Mouse (Mus musculus) fibroblast of lung, adult 2 months (primary cell): Measurements from ENCODE around the gene Ptp4a2.

Experiments
- DNase-seq: peaks from one replicate; pipeline ENCODE4 v3.0.0-alpha.2; 2011; ENCODE audit warnings: low read depth

Gene Ptp4a2

DNA sequence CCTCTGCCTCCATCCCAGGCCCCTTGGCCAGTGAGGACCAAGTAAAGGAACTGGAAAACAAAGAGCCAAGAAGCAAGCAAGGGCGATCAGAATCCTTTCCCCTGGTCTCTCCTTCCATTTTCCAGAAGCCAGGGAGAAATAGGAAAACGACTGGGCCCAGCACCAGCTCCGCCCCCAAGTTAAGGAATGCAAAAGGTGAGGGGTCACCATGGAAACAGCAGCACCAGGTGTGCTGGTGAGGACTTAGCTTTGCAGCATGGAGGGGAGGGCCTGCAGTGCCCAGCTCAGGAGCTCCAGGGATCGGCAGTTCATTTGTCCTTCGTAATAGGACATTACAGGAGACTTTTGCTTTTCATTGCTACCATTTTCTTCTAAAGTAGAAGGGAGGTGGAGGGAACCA is 13.0 kb upstream of the Ptp4a2 start:
- no peak for DNase-seq

DNA sequence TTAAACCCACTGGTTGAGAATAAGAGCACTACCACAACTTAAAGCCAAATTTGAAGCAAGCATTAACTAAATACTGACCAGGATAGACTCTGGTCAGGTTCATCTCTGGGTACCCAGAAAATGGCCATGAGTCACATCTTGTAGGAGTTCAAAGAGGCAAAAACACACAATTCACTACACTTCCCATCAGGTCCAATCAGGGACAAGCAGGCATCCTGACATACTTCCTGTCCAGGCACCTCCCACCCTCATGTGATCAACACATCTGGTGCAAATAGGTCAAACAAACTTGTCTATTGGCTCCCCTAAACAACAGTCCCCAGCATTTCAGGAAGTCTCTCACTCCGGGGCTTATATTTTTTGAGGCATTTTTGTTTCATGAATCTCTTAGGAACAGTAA is 7.7 kb upstream of the Ptp4a2 start:
- no peak for DNase-seq

- DNase-seq, result no peak
Observed at GRCm38 (mm10) chr4:129805059-129805458, 6.0 kb upstream of the Ptp4a2 start.

DNA sequence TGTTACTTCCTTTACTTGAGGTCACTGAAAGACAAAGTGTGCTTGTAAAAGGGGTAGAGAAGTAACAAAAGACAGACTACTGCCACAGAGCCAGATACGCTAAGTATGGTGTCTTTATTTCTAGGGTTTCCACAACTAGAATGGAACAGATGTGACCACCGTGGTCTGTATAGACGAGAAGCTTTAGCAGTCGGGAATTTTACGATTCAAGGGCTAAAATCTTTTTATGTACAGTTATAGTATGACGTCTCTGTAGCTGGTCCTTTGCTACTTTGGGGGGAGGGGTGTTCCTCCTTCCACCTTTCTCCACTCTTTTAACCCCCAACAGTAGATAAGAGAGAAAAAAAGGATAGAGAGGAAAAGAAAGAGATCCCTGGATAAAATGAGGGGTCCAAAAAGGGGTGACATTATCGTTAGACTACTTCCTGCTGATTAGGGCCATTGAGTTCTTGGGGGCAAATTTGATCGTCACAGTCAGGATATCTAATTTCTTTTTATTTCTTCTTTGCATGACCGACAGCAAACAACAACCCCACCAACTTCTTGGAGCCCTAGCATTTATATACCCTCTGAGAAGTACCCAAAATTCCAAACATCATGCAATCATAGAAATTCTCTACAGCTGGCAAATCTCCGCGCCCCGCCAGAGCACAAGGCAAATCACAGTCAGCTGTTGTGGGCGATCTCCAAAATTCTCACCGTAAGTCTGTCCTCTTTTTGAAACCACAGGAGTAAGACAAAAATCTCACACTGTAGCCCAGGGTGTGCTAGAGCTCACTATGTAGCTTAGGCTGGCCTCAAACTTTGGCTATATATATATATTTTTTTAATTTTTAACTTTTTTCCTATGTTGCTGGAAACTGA is 818 bp downstream of the Ptp4a2 start:
- no peak for DNase-seq

DNA sequence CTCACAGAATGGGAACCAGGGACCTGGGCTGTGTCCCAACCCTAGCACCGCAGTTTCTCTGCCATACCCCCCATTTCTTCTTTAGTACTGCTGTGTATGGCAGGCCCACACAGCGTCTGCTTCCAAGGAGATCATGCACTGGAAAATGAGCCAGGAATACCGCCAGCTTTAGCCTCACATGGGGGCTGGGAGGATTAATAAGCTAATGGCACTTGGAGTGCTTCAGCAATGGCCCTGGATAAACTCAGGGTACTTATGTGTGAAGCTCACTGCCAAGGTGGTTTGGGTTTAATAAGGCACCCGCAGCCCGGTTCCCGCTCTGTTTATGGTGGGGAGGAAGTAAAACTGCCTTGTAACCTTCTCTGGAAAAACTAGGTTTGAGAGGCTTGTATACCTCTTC is 6.6 kb downstream of the Ptp4a2 start:
- DNase-seq, result no peak

- no peak for DNase-seq
Observed at GRCm38 (mm10) chr4:129818506-129819195, 7.6 kb downstream of the Ptp4a2 start.

DNA sequence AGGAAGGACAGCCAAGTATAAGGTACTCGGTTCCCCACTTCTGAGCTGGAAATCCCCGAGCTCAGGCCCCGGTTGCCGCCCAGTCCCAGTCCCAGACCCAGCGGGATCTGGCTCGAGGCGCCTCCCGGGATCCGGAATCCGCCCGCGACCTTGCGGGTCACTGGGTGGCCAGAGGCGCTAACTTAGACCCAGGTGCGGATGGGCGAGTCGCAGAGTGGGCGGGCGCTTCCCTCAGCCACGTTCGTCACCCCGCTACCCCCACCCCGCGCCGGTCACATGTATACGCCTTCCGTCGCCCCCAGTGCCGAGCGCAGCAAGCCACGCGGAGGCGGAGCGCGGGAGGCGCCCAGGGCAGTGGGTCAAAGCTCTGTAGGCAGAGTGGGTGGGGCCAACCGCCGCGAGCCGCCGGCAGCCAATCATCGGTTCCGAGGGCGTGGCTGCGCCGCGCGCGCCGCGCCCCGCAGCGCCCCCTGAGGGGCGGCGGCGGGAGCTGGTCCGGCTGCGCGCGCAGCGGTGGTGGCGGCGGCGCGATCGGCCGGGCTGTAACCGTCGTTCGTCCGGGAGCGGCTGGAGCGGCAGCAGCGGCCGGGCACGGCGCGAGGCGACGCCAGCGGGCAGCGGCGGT is 8.8 kb downstream of the Ptp4a2 start:
- peak; percentile 78 for DNase-seq

DNA sequence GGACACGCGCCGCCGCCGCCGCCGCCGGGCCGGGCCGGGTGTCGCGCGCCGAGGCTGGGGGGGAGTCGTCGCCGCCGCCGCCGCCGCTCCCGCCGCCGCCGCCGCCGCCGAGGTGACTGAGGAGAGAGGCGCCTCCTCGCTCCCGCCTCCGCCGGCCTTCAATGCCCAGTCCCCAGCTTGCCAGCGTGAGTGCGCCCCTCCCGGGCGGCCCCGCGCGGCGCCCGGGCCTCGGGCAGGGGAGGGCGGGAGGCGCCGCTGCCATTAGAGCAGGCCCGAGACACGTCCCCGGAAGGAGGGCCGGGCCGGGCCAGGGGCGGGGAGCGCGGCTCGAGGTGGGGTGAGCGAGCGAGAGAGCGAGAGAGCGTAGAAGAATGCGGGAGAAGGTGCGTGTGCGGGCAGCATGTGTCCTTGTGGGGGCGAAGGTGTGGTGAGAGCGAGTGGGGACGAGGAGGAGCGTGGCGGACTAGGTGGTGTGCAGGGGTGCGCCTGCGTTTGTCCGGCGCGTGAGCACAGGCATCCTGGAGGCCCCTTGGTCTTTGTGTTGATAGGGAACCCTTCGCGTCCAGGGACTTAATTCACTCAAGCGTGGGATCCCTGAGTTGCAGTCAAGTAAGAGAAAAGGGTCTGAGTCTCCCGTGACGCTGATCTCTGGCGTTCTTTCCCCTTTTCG is 9.5 kb downstream of the Ptp4a2 start:
- DNase-seq, result no peak

GRCm38 (mm10) chr4:129821087-129821616 is 10.1 kb downstream of the Ptp4a2 start:
- DNase-seq, result no peak

- DNase-seq, result no peak
Observed at GRCm38 (mm10) chr4:129822324-129822723, 11.3 kb downstream of the Ptp4a2 start.

DNA sequence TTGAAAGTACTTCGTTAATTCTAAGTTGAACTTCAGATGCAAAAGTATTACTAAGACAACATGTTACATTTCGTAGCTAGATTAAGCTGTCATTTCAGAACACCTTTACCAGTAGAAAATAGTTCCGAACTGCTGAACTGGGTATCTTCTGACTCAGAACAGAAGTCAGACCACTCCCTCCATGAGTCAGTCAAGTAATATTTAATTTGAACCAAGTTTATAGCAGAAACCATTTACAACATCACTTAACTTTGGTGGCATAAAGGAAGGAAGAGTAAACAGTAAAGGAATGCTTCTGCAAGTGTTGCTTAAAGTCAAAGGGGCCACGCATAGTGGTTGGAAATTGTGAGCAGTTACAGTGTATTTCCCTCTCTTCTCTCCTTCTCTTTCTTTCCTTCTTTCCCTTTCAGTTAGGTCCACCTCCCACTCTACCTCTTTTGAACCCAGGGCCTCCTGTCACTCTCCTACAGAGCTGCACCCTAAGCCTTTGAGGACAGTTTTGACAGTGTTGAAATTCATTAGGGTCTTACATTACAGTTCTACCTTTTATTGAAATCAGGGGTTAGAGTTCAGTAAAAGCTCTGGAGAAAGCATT is 12.3 kb downstream of the Ptp4a2 start:
- no peak for DNase-seq

GRCm38 (mm10) chr4:129827611-129828010 is 16.6 kb downstream of the Ptp4a2 start:
- no peak for DNase-seq

GRCm38 (mm10) chr4:129828081-129828480 is 17.1 kb downstream of the Ptp4a2 start:
- DNase-seq, result no peak

DNA sequence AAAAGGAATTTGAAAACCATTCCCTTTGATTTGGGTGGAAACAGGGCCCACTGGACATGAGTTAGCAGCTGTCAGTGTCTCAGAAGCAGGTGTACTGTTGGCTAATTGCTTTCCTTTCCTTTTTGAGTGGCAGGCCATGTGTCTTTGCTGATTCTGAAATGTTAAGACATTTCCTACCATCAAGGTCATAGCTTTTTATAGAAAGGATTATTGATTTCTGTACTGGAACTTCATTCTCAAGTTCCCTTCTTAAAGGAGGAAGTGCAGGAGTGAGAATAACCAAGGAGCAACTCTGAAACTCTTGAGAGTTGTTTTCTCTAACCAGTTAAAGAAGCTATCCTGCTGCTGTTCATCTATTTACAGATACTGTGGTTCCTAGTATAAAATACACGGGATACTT is 18.8 kb downstream of the Ptp4a2 start:
- no peak for DNase-seq

- DNase-seq, result no peak
Observed at GRCm38 (mm10) chr4:129830343-129830944, 19.4 kb downstream of the Ptp4a2 start.

- DNase-seq, result no peak
Observed at GRCm38 (mm10) chr4:129834581-129834980, 23.6 kb downstream of the Ptp4a2 start.

DNA sequence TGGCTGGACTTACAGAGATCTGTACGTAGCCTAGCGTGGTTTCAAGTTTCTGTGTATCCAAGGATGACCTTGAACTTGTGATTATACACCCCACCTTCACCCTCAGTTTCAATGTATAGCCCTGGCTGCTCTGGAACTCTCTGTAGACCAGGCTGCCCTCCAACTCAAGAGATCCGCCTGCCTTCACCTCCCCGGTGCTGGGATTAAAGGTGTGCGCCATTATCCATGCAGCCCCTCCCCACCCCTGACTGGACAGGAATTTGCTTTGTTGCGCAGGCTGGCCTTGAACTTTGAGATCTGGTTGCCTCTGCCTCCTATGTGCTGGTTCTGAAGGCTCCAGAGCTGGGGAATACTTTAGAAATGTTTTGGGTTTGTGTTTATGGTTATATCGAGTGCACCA is 24.3 kb downstream of the Ptp4a2 start:
- DNase-seq, result no peak

GRCm38 (mm10) chr4:129839866-129840555 is 29.0 kb downstream of the Ptp4a2 start:
- no peak for DNase-seq

- no peak for DNase-seq
Observed at GRCm38 (mm10) chr4:129846823-129847222, 35.8 kb downstream of the Ptp4a2 start.

DNA sequence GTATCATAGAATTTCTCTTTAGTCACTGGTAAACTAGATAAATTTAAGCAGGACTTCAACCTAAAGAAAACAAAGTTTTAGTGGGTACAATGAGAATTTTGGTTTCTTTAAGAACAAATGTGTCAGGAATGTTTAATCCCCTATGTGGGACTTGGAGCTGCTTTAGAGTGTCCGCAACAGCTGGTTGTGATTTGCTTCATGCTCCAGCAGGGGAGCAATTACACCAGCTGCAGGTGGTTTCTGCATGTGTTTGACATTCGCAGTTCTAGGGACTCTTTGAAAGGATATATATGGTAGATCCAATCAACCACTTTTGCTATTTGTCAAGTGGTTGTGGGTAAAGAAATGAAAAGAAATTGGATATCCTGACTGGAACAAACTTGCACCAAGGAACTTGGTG is 39.5 kb downstream of the Ptp4a2 start:
- DNase-seq, result no peak

- no peak for DNase-seq
Observed at GRCm38 (mm10) chr4:129851861-129852260, 40.8 kb downstream of the Ptp4a2 start.
